Mouse (Mus musculus) heart, embryonic 13.5 days (tissue): ENCODE measurements at regions not wholly inside any gene's neighbourhood (a gene's known extent, or its start where the extent isn't known, plus 50 kb on each side); places are given as distances from the start of the nearest gene placed in this dataset.

Experiments
- ATAC-seq: fragments of 200-750 bp; cut with Nextera tagmentation; 2 replicates; pipeline ENCODE4 v1.8.0; 2017; ENCODE audit warnings: moderate TSS enrichment; ENCODE audit not compliant: insufficient number of reproducible peaks, low FRiP score, low TSS enrichment; ENCODE audit errors: extremely low read depth
- H3K27ac ChIP-seq: fragments of 300-500 bp; sonication (generic); replicated peaks from 2 replicates; pipeline ENCODE4 v1.5.1; 2015; ENCODE audit warnings: moderate library complexity, mild to moderate bottlenecking, inconsistent platforms
- H3K27me3 ChIP-seq: fragments of 300-500 bp; sonication (generic); replicated peaks from 2 replicates; pipeline ENCODE4 v1.6.1; 2015; ENCODE audit warnings: mild to moderate bottlenecking, inconsistent platforms
- H3K36me3 ChIP-seq: fragments of 300-500 bp; sonication (generic); 2 replicates; pipeline ENCODE4 v1.6.1; 2015; ENCODE audit warnings: mild to moderate bottlenecking, inconsistent platforms
- H3K4me1 ChIP-seq: fragments of 300-500 bp; sonication (generic); 2 replicates; pipeline ENCODE4 v1.6.1; 2015; ENCODE audit warnings: inconsistent platforms
- H3K4me2 ChIP-seq: fragments of 300-500 bp; sonication (generic); 2 replicates; pipeline ENCODE4 v1.6.1; 2015; ENCODE audit warnings: inconsistent platforms, mild to moderate bottlenecking, moderate library complexity
- H3K4me3 ChIP-seq: fragments of 300-500 bp; sonication (generic); 2 replicates; pipeline ENCODE4 v1.5.1; 2015; ENCODE audit warnings: moderate library complexity, mild to moderate bottlenecking, inconsistent platforms
- H3K9ac ChIP-seq: fragments of 300-500 bp; sonication (generic); 2 replicates; pipeline ENCODE4 v1.6.1; 2015; ENCODE audit warnings: inconsistent platforms, mild to moderate bottlenecking, moderate library complexity
- H3K9me3 ChIP-seq: fragments of 300-500 bp; sonication (generic); 2 replicates; pipeline ENCODE4 v1.6.1; 2016; ENCODE audit warnings: inconsistent platforms
- WGBS: fragments of 180-500 bp; shearing (Covaris S2); methylation state at CpG from one replicate; pipeline ENCODE4 v1.1.7; 2015; ENCODE audit warnings: mixed read lengths; 5-methylcytosine and 5-hydroxymethylcytosine counted together

DNA sequence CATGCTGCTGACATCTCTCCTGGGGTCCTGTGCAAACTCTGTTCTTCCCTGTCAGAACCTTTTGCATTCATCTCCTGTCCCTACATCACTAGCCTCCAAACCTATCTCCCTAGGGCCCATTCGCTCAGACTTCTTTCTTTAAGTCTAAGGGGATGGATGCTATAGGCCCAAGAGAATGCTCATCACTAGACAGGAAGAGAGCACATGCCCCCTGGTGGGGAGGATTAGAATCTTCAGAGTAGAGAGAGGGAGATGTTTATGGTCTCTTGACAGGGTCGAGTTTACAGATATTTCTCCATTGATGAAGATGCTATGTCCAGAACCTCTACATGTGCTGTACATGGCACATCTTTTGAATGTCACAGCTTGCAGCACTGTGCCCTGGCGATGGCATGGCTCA lies 94.9 kb upstream of the St8sia2 start:
- no peak overlapping the region for H3K9ac ChIP-seq
- H3K27ac ChIP-seq, result no peak overlapping the region
- H3K4me1 ChIP-seq, result 0 out of 2 replicates have a peak, but pooled peaks cover 7% of the 10 kb centered on the region
- no peak for ATAC-seq
- H3K9me3 ChIP-seq, result no peaks in the 10 kb centered on the region
- H3K4me2 ChIP-seq, result no peak overlapping the region
- no peak overlapping the region for H3K4me3 ChIP-seq
- no peaks in the 10 kb centered on the region for H3K36me3 ChIP-seq
- 59% methylated on average over 3 of the region's 3 CpGs for WGBS
- H3K27me3 ChIP-seq, result no peaks in the 10 kb centered on the region

DNA sequence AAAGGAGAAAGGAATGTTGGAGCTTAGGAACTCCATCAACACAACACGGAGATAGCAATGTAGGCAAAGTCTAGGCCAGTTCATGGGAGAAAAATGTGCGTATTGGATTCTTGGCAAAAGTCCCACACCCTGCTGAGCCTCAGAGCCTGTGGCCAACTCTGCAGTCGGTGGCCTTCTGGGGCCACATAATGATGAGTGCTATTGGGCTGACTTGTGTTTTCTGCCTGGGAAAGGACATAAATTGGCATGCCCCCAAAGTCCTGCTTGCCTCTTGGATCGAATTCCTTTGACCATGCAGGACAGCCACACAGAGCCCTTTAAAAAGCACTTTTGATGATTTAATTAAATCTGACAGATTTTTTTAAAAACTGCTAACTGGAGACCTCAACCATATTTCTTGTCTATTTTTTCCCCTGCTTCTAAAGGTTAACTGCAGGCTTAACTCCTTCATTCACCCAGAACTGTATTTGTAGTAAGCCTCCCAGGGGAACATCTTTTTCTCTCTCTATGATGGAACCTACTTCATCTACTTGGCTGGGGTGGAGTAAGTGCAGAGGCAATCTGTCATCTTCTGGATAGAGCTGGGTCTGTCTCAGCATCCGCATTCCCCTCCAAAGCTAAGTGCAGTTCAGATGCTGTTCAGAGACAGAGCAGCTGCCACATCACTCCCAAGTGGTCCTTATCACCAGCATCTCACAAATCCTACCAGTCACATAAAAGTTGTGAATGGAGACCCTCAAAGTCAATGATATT lies 93.9 kb upstream of the St8sia2 start:
- no peak overlapping the region for H3K4me2 ChIP-seq
- H3K27ac ChIP-seq, result no peak overlapping the region
- H3K9ac ChIP-seq, result no peak overlapping the region
- H3K4me1 ChIP-seq, result 0 out of 2 replicates have a peak, but pooled peaks cover 7% of the 10 kb centered on the region
- H3K4me3 ChIP-seq, result no peak overlapping the region
- WGBS, result 39% methylated on average over 5 of the region's 5 CpGs
- H3K27me3 ChIP-seq, result no peaks in the 10 kb centered on the region
- ATAC-seq, result no peak; the same call in 1 of the 2 replicates
- no peaks in the 10 kb centered on the region for H3K36me3 ChIP-seq
- H3K9me3 ChIP-seq, result no peaks in the 10 kb centered on the region

DNA sequence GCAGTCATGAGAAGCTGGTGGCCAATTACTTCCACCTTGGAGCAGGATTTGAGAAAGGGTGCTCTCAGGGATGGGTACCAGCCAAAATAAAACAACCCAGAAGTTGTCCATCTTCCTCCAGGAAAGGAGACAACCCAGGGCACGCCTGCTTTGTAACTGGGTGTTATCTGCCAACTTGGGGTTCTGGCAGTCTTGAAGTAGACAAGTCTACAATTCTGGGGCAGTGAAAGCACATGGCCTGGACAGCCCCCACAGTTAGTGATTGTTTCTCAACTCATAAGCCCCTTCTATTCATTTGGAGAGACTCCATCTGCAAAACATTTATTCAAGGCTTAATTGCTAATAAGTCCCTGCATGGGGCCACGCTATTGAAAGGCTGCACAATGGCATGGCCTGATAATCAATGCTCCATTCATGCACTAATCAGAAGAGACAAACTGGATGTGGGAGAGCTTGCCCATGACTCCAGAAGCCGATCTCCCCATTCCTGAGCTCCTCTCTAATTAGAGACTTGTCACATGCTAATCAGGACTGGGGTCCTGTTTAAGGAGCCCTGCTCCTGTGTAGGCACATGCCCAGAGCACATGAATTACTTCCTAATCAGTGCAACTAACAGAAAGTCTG lies 78.0 kb upstream of the St8sia2 start:
- no peaks in the 10 kb centered on the region for H3K36me3 ChIP-seq
- no peaks in the 10 kb centered on the region for H3K4me1 ChIP-seq
- H3K9me3 ChIP-seq, result peaks cover 4% of the 10 kb centered on the region; the same call in 1 of the 2 replicates
- WGBS, result 56% methylated on average over 3 of the region's 3 CpGs
- H3K27me3 ChIP-seq, result no peaks in the 10 kb centered on the region
- H3K4me2 ChIP-seq, result no peak overlapping the region
- ATAC-seq, result no peak
- H3K9ac ChIP-seq, result no peak overlapping the region
- H3K27ac ChIP-seq, result no peak overlapping the region
- no peak overlapping the region for H3K4me3 ChIP-seq

DNA sequence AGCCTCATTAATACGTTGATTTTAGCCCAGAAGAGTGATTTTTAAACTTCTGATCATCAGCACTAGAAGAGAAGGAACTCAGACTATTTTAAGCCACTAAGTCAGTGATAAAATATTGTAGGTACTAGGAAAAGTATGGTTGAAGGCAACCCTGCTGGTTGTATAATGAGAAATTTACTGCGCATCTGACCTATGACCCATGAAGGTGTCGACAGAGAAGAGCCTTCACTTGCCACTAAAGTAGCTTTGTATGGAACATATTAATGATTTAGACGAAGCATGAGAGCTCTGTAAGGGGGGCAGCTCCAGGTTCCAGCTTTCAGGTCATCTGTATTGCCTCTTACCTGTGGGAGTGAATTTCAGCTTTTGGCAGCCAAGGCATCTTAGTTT lies 67.4 kb upstream of the St8sia2 start:
- Histone ChIP-seq H3K27ac (no peak overlapping the region), H3K9me3 (no peaks in the 10 kb centered on the region), H3K4me1 (no peaks in the 10 kb centered on the region; the same call in 1 of the 2 replicates), H3K36me3 (no peaks in the 10 kb centered on the region), H3K27me3 (no peaks in the 10 kb centered on the region), H3K4me2 (no peak overlapping the region), H3K9ac (no peak overlapping the region), H3K4me3 (no peak overlapping the region)
- WGBS, result 75% methylated on average over 4 of the region's 4 CpGs
- ATAC-seq, result no peak

DNA sequence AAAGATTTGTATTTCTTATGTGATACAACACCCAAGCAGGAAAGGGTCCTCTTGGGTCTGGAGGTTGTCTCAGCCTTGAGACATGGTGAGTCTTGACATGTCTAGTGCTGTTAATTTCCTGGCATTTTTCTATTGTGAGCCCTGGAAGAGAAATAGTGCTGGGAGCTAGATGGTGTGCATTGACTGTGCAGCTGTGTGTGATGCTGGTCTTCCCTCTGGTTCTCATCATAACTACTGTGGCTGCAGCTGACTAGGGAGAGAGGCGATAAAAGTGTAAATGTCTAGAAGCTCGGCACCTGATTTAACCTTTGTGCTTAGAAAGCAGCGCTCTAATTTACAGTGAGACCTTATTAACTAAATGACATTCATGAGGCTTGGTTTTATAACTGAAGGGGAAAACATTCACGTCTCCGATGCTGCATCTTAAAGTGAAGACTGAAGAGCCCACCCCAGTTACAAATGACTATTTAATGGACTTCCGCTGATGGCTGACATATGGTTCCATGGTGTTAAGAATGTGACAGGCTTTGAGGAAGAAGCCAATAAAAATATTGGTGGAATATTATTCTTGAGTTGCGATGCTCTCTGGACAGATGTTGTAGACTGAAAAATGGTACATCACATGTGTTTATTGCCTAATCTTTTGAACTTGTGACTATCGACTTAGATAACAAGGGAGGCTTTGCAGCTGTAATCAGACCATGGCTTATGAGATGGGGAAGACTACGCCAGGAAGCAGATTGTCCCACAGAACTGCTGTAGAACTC lies 66.8 kb upstream of the St8sia2 start:
- H3K27me3 ChIP-seq, result no peaks in the 10 kb centered on the region
- peaks cover under 1% of the 10 kb centered on the region; the same call in 1 of the 2 replicates for H3K9me3 ChIP-seq
- no peak overlapping the region for H3K4me2 ChIP-seq
- H3K36me3 ChIP-seq, result no peaks in the 10 kb centered on the region
- H3K4me1 ChIP-seq, result no peaks in the 10 kb centered on the region; the same call in 1 of the 2 replicates
- ATAC-seq, result no peak
- no peak overlapping the region for H3K4me3 ChIP-seq
- 62% methylated on average over 9 of the region's 9 CpGs for WGBS
- no peak overlapping the region for H3K27ac ChIP-seq
- H3K9ac ChIP-seq, result no peak overlapping the region

DNA sequence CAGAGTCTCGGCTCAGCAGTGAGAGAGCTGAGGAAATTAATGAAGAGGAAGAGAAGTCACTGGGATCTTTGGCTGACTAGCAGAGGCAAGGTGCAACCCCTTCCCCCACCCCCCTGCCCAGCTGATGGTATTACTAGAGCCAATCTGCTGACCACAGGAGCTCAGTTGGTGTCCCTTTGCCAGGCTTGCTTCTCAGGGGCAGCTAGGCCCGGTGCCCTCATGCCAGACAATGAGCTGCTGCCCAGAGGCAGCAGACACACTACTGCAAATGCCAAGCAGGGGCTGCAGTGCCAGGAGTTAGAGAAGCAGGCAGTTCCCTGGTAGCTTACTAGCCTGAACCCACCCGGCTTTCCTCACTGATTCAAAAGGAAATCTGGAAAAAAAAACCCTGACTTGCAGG lies 59.1 kb upstream of the St8sia2 start:
- Histone ChIP-seq H3K27ac (no peak overlapping the region), H3K4me1 (peaks cover 4% of the 10 kb centered on the region; the same call in 1 of the 2 replicates), H3K36me3 (no peaks in the 10 kb centered on the region), H3K9ac (no peak overlapping the region), H3K9me3 (peaks cover 5% of the 10 kb centered on the region; the same call in 1 of the 2 replicates), H3K27me3 (no peaks in the 10 kb centered on the region), H3K4me2 (no peak overlapping the region), H3K4me3 (no peak overlapping the region)
- ATAC-seq, result no peak
- WGBS, result 24% methylated on average over 3 of the region's 3 CpGs

DNA sequence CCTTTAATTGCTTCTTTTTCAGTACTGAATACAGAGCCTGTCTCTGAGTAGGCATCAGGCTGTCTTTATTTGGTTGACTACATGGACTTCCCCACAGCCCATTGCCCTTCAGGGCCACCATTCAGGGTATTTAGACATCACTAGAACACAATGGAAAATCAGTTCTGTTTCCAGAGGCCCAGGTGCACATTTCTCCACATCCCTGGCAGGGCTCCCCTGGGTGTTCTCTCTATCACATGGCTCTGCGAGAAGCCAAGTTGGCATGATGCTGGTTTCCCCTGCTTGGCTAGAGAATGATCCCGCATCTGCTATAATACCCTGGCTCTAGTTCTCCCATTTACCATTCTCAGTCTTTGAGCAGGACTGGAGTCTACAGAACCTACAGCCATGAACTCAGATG lies 57.3 kb upstream of the St8sia2 start:
- Histone ChIP-seq H3K27ac (no peak overlapping the region), H3K4me3 (no peak overlapping the region), H3K9me3 (peaks cover 5% of the 10 kb centered on the region; the same call in 1 of the 2 replicates), H3K36me3 (no peaks in the 10 kb centered on the region), H3K9ac (no peak overlapping the region), H3K4me2 (no peak overlapping the region), H3K4me1 (peaks cover 4% of the 10 kb centered on the region; the same call in 1 of the 2 replicates), H3K27me3 (no peaks in the 10 kb centered on the region)
- no peak for ATAC-seq
- 87% methylated on average over 2 of the region's 2 CpGs for WGBS

DNA sequence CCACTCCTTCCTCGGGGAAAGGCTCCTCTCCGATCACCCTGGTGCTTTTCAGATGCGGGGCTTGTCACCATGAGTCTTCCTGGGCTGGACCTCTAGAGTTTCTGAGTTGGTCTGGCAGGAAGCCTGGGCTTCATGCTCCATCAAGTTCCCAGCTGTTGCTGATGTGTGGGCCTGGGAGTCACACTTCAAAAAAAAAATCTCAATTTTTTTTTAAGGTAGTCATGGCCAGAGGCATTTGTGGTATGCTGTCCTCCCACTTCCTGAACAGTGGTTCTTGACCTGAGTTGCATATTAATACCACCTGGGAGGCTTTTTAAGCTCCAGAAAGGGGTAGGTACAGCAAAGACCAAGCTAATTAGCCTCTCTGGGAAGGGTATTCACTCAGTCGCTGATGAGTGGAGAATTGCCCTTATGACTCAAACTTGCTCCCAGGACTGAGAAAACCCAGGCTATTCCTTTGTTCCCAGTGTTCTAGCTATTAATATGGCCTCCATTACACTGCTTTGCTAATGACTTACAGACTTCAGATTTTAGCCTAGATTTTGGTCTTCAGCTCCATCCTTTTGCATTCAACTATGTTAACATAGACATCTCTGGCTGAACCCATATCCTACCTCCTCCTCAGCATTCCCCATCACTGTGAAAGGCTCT lies 52.1 kb upstream of the St8sia2 start:
- no peak overlapping the region for H3K9ac ChIP-seq
- no peaks in the 10 kb centered on the region for H3K4me1 ChIP-seq
- 44% methylated on average over 4 of the region's 4 CpGs for WGBS
- H3K4me3 ChIP-seq, result no peak overlapping the region
- H3K27ac ChIP-seq, result no peak overlapping the region
- no peaks in the 10 kb centered on the region for H3K36me3 ChIP-seq
- H3K27me3 ChIP-seq, result no peaks in the 10 kb centered on the region
- H3K4me2 ChIP-seq, result no peak overlapping the region
- H3K9me3 ChIP-seq, result no peaks in the 10 kb centered on the region
- no peak for ATAC-seq
